Mouse (Mus musculus): Measurements from ENCODE around the gene Nprl2. TPM values are rescaled to one million over a fixed set of nuclear protein-coding genes. Genes with fewer than 3 reads are reported as not detected.

Gene Nprl2
- polyA plus RNA-seq, 1 experiment from 2014 or later: 8.5 TPM

- Histone ChIP-seq H3K27ac (ENCODE audit: low read depth) (0 out of 2 replicates have a peak within 1 kb of the TSS, but pooled peaks have one; percentile 94), H3K4me2 (ENCODE audit: low read depth, low read length) (peak within 1 kb of the TSS; percentile 72), H3K4me3 (ENCODE audit: low read depth, low read length) (no peak within 1 kb of the TSS), H3K9ac (replicated peaks) (peak within 1 kb of the TSS; percentile 71; the same call in 1 of the 2 replicates), H3K36me3 (replicated peaks; ENCODE audit: insufficient read depth, low read length) (peaks cover 14% of the 10 kb centered on the region), H3K4me1 (ENCODE audit: insufficient read depth) (peaks cover 41% of the 10 kb centered on the region), H3K9me3 (ENCODE audit: low read length) (no peaks in the 10 kb centered on the region), H3K27me3 (ENCODE audit: insufficient read depth, low read length) (no peaks in the 10 kb centered on the region)
- DNase-seq (no peak), ATAC-seq (no peak)
- 88% methylated on average over 3 of the region's 3 CpGs for WGBS (ENCODE audit: insufficient replicate concordance)
- TF ChIP-seq EP300 (IDR thresholded peaks at IDR 0.05; ENCODE audit: low read depth) (no peak), CTCF (IDR thresholded peaks at IDR 0.05; ENCODE audit: low read depth) (no peak)
Measured at GRCm38 (mm10) chr9:107578587-107578986, 36.6 kb downstream of the Nprl2 start, which contains the start of gene Naa80. Gene Naa80, plus strand, starts transcription at chr9:107578887.

GRCm38 (mm10) chr9:107579023-107579900, 37.2 kb downstream of the Nprl2 start:
- ATAC-seq (no peak), DNase-seq (no peak)
- peak overlapping the region; percentile 16; the same call in 1 of the 2 replicates for H3K4me2 ChIP-seq (ENCODE audit: low read depth, low read length)
- 0 out of 2 replicates have a peak overlapping the region, but pooled peaks have one; percentile 94 for H3K27ac ChIP-seq (ENCODE audit: low read depth)
- H3K4me3 ChIP-seq (ENCODE audit: low read depth, low read length): no peak overlapping the region
- peaks cover 16% of the 10 kb centered on the region for H3K36me3 ChIP-seq (replicated peaks; ENCODE audit: insufficient read depth, low read length)
- peaks cover 41% of the 10 kb centered on the region for H3K4me1 ChIP-seq (ENCODE audit: insufficient read depth)
- TF ChIP-seq CTCF (IDR thresholded peaks at IDR 0.05; ENCODE audit: low read depth): no peak
- TF ChIP-seq EP300 (IDR thresholded peaks at IDR 0.05; ENCODE audit: low read depth): no peak
- no peak overlapping the region for H3K9ac ChIP-seq (replicated peaks)
- no peaks in the 10 kb centered on the region for H3K9me3 ChIP-seq (ENCODE audit: low read length)
- H3K27me3 ChIP-seq (ENCODE audit: insufficient read depth, low read length): no peaks in the 10 kb centered on the region
- WGBS (ENCODE audit: insufficient replicate concordance): 92% methylated on average over 14 of the region's 14 CpGs

- H3K36me3 ChIP-seq (replicated peaks; ENCODE audit: insufficient read depth, low read length): peaks cover 16% of the 10 kb centered on the region
- H3K4me3 ChIP-seq (ENCODE audit: low read depth, low read length): peak within 1 kb of the TSS; percentile 55
- H3K4me1 ChIP-seq (ENCODE audit: insufficient read depth): peaks cover 37% of the 10 kb centered on the region
- H3K9me3 ChIP-seq (ENCODE audit: low read length): no peaks in the 10 kb centered on the region
- TF ChIP-seq EP300 (IDR thresholded peaks at IDR 0.05; ENCODE audit: low read depth) (peak; percentile 42; the same call in 1 of the 2 replicates), CTCF (IDR thresholded peaks at IDR 0.05; ENCODE audit: low read depth) (0 out of 2 replicates have a peak, but pooled peaks have one; percentile 3)
- H3K9ac ChIP-seq (replicated peaks): peak within 1 kb of the TSS; percentile 86
- no peaks in the 10 kb centered on the region for H3K27me3 ChIP-seq (ENCODE audit: insufficient read depth, low read length)
- ATAC-seq (peak; percentile 68), DNase-seq (peak; percentile 88)
- peak within 1 kb of the TSS; percentile 94 for H3K27ac ChIP-seq (ENCODE audit: low read depth)
- peak within 1 kb of the TSS; percentile 97 for H3K4me2 ChIP-seq (ENCODE audit: low read depth, low read length)
- 0% methylated on average over 31 of the region's 32 CpGs for WGBS (ENCODE audit: insufficient replicate concordance)
Measured at GRCm38 (mm10) chr9:107580501-107581317, 38.7 kb downstream of the Nprl2 start, which contains the start of gene Hyal3. Gene Hyal3, plus strand, starts transcription at chr9:107580818.

GRCm38 (mm10) chr9:107581584-107581983, 39.6 kb downstream of the Nprl2 start:
- H3K4me3 ChIP-seq (ENCODE audit: low read depth, low read length): peak overlapping the region; percentile 55
- DNase-seq (no peak), ATAC-seq (no peak)
- H3K9me3 ChIP-seq (ENCODE audit: low read length): no peaks in the 10 kb centered on the region
- H3K27ac ChIP-seq (ENCODE audit: low read depth): peak overlapping the region; percentile 94
- H3K9ac ChIP-seq (replicated peaks): peak overlapping the region; percentile 86
- WGBS (ENCODE audit: insufficient replicate concordance): 37% methylated on average over 4 of the region's 4 CpGs
- H3K4me2 ChIP-seq (ENCODE audit: low read depth, low read length): peak overlapping the region; percentile 97
- no peaks in the 10 kb centered on the region for H3K27me3 ChIP-seq (ENCODE audit: insufficient read depth, low read length)
- TF ChIP-seq CTCF (IDR thresholded peaks at IDR 0.05; ENCODE audit: low read depth) (no peak), EP300 (IDR thresholded peaks at IDR 0.05; ENCODE audit: low read depth) (no peak)
- peaks cover 36% of the 10 kb centered on the region for H3K4me1 ChIP-seq (ENCODE audit: insufficient read depth)
- H3K36me3 ChIP-seq (replicated peaks; ENCODE audit: insufficient read depth, low read length): peaks cover 16% of the 10 kb centered on the region

- Histone ChIP-seq H3K4me2 (ENCODE audit: low read depth, low read length) (peak overlapping the region; percentile 97), H3K4me3 (ENCODE audit: low read depth, low read length) (no peak overlapping the region), H3K9me3 (ENCODE audit: low read length) (no peaks in the 10 kb centered on the region), H3K27me3 (ENCODE audit: insufficient read depth, low read length) (no peaks in the 10 kb centered on the region), H3K36me3 (replicated peaks; ENCODE audit: insufficient read depth, low read length) (peaks cover 16% of the 10 kb centered on the region), H3K9ac (replicated peaks) (peak overlapping the region; percentile 86), H3K4me1 (ENCODE audit: insufficient read depth) (peaks cover 30% of the 10 kb centered on the region), H3K27ac (ENCODE audit: low read depth) (peak overlapping the region; percentile 94; the same call in 1 of the 2 replicates)
- ATAC-seq (no peak), DNase-seq (no peak)
- TF ChIP-seq EP300 (IDR thresholded peaks at IDR 0.05; ENCODE audit: low read depth) (no peak), CTCF (IDR thresholded peaks at IDR 0.05; ENCODE audit: low read depth) (no peak)
- WGBS (ENCODE audit: insufficient replicate concordance): 80% methylated on average over 7 of the region's 7 CpGs
Measured at GRCm38 (mm10) chr9:107582509-107583062, 40.6 kb downstream of the Nprl2 start.
